Mouse (Mus musculus) lung, postnatal 0 days (tissue): ENCODE results near the gene Gm19402.

Source experiments
- CTCF ChIP-seq: IDR thresholded peaks from 2 replicates; pipeline ENCODE4 v1.5.1; 2016; ENCODE audit warnings: antibody characterized with exemption, mild to moderate bottlenecking
- EP300 ChIP-seq: IDR thresholded peaks from 2 replicates; pipeline ENCODE4 v1.6.1; 2016; ENCODE audit warnings: antibody characterized with exemption, mild to moderate bottlenecking, control low read depth

DNA sequence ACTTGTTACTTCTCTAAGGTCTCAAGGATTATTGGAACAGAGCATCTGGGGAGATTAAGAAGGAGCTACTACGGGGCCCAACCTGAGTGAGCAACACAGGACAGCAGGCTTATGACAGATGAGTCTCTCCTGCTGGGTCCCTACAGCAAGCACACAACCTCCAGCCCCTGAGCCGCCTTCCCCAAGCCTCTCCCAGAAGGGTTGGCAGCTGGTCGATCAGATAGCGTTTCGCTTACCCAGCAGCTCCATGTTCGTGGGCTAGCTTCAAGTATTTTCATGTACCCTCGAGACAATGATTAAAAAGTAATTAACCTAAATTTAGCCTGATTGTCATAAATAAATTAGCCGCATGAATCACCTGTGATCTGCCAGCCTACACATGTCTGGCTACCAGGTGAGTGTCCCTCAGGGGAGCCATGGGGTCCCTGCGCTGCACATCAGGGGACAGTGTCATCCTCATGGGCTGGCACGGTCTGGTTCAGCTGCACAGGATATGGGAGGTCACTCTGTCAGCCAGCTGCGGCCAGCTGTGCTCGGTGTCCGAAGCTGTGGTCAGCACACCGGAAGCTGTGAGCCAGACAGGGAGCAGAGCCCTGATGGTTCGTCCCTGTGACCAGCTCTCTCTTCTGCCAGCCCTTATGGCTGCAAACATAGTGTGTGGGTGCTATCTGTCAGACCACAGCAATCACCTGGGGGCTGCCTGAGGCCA is 32.1 kb downstream of the Gm19402 start:
- TF ChIP-seq CTCF (no peak), EP300 (no peak)
